Mouse (Mus musculus) myocyte (in vitro differentiated cells): Measurements from ENCODE around the gene Lmo4.

Source experiments
- POLR2A ChIP-seq: IDR thresholded peaks from one replicate; pipeline ENCODE4 v1.6.1; 2011; ENCODE audit warnings: low read depth, mild to moderate bottlenecking, control low read depth, moderate library complexity; ENCODE audit not compliant: insufficient read length
- USF1 ChIP-seq: IDR thresholded peaks from one replicate; pipeline ENCODE4 v1.6.1; 2011; ENCODE audit warnings: low read depth, mild to moderate bottlenecking, control low read depth, moderate library complexity

- no peak for TF ChIP-seq POLR2A
- no peak for TF ChIP-seq USF1
Observed at GRCm38 (mm10) chr3:144203259-144203987, 1.6 kb downstream of the Lmo4 start.
